Mouse (Mus musculus): ENCODE data around the gene Grin2a.

The Grin2a gene

DNA sequence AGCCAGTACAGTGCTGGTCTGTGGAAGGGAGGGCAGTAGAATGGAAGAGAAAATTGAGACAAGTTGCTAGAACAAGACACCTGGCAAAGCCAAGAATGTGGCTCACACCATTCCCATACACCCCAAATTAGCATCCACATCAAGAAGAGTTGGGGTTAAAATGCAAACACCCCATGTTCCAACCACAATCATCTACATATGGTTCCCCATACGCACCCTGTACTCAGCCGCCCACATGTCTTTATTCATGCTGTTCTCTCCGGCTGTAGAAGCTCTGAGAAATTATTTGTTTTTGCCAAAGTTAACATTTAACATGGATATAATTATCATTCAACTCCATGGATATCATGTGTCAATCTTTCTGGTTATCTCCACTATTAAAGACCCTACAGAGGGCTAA, 22.7 kb downstream of the Grin2a start:
- DNase-seq (ENCODE audit: low spot score in 2 of 2) = peak in 1 of 2 experiments; percentile 63

DNA sequence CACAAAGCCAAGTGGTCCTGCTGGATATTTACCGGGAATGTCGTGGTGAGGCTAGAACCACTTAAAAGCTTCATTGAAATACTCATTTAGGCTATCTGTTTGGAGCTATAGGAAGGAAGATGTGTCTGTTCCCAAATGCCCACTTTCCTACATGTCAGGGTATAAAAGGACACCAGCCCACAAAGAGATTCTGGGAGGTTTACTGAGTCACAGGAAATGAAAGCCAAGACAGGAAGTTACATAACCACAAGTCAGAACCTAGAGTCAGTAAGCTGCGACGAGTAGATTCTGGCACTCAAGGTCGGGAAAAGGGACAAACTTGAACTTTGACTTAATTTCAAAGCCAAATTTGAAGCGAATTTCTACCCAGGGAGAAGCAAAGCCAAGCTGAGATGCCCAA, 30.9 kb downstream of the Grin2a start:
- no peak for DNase-seq (ENCODE audit: low spot score in 2 of 2)

DNA sequence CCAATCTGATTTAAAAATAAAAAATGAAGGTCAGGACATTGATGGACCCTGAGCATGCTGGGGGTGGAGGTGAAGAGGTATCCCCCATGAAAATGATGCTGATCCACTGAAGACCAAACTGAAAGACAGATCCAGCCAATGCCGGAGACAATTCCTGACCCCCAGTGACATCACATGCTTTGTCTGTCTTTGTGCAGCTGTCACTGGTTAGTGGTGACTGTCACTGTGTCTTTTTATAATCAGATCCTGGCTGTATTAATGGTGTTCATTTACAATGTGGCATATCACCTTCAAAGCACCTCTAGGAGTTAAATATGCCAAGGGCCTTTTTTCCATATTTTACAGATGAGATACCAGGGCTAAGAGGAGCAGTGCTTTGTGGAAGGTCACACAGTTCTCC, 32.9 kb downstream of the Grin2a start:
- DNase-seq (ENCODE audit: low spot score in 2 of 2) = no peak

DNA sequence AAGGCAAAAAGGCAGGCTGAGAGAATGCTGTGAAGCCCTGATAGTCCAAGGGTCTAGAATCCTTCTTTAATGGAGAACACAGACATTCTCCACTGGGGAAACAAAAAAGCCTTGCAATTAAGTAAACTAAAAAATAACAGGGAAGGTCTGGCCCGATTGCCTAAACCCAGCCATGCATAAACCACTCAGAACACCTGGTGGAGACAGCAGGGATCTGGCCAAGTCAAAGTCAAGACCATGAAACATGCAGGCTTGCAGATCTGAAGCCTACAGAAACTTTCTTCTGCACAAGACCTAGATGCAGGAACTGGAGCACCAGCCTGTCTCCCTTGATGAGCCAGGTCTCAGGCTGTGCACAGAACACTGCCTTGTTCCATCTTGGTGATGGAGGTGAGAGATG, 36.0 kb downstream of the Grin2a start:
- no peak for DNase-seq (ENCODE audit: low spot score in 2 of 2)

DNA sequence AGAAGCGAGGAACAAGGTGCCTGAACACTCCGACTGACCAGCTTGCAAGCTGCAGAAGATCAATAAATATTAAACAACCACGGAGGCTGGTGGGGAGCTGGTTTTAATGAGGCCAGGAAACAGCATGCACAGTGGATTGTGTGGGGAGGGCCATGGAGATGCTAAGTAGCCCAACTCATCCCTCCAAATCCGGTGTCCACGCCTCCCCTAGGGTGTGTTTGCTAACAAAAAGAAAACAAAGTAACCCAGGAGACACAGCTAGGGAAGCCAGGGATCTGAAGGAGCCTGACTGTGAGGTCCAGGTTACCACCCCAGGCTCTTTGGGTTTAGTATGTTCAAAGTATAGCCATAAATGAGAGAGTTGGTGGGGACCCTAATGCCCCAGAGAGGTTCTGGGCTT, 41.1 kb downstream of the Grin2a start:
- DNase-seq (ENCODE audit: low spot score in 2 of 2) = no peak

DNA sequence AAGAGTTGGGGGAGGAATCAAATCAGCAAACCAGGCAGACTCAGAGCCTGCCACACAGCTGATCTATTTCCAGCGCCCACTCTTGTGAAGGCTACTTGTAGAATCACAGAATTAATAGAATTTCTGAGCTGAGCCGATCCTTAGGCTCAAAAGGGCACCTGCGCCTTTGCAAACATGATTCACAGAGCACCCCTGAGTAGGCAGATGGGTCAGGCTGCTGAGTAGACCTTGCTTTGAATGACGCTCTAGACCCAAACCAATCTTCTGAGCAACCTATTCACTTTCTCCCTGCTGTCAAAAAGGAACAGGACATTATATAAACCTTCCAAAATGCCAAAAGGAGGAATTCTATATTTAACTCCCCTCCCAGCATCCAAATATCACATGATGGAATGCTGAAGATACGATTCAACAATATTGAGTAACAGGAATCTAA, 41.9 kb downstream of the Grin2a start:
- DNase-seq (ENCODE audit: low spot score in 2 of 2) = peak; percentile 33 to 39

DNA sequence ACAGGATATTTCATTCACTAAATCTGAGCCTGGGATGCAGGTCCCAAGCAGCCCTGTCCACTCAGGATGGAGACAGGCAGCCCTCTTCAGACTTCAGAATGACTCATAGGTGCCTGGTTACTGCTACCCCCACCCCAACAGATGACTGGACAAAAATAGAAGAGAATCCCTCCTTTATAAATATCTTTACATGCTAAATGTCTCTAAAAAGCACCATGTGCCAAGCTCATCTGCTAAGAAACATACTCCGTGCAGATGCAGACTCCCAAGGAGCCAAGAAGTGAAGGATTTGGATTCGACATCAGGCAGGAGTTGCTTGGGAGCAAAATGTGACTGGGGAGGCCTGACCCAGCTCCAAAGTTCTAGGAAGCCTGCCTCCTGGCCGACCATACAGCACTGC, 46.1 kb downstream of the Grin2a start:
- DNase-seq (ENCODE audit: low spot score in 2 of 2) = no peak

DNA sequence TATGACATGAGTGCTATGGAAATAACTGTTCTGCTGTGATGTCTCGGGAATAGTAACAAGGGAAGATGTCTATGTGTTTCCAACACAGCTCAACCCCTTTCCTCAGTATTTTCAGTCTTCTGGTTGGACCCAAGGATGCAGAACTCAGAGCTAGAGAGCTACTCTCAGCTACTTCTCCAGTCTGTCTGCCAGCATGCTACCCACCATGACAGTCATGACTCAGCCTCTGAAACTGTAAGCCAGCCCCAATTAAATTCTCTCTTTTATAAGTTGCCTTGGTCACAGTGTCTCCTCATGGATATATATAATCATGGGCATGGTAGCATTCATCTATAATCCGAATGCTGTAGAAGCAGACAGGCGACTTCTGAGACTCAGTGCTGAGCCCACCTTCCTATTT, 47.9 kb downstream of the Grin2a start:
- peak in 1 of 2 experiments; percentile 37 for DNase-seq (ENCODE audit: low spot score in 2 of 2)

DNA sequence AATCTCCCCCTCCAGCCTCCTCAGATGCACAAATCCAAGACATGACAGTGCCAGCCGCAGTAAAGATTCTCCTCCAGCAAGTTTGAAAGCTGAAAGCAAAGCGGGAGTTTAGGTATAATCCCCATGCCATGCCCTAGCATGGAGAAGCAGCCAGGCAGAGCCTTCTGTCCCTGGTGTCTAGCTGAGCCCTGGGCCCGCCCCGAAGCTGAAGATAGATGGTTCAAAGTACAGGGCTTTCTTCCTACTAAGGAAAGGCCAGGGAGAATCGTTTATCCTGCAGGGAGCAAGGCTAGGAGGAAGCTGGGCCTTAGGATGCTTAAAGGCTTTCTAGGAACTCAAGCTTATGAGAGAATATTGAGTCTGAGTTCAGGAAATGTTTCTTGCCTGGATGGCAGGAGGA, 50.5 kb downstream of the Grin2a start:
- DNase-seq (ENCODE audit: low spot score in 2 of 2) = no peak

DNA sequence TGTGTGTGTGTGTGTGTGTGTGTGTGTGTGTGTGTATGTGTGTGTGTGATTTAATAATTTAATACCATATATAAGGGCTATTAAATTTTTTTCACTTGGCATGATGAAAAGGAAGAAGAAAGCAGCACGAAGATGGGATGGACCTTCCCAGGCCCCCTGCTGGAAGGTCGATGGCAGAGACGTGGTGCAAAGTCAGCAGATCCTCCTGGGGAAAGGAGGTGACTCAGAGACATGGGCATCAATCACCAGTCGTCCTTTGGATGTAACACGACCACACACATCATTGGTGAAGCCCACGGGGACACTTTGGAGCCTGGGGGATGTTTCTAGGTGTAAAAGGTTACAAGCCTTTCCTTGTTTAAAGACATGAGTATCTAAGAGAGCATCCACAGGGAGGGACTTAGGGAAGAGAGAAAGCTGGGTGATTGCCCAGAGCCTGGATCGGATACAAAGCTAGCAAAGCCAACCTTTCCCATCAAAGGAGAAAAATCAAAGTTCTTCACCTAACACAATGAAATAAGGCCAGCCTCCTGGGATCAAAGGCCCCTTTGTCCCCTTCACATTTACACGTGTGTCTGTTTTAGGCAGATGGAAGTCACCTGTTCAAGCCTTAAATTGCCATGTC, 53.9 kb downstream of the Grin2a start:
- DNase-seq (ENCODE audit: low spot score in 2 of 2) = no peak

DNA sequence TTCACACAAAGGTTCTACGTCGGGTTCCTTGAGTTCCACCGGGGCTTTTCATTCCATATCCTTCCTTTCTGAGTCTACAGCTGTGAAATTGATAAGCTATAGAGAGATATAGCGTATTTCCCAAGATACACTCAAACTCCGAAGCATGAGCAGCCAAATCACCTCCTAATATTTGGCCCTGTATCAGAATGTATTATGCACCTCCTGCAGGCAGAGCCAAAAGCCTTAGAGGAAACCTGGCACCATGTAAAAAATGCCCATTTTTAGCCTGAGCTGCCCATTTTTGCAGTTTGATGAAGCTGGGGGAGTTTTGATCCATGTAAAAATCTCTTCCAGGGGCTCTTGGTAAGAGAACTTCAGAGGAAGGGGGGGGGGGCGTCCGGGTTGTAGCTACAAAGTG, 54.6 kb downstream of the Grin2a start:
- no peak for DNase-seq (ENCODE audit: low spot score in 2 of 2)

DNA sequence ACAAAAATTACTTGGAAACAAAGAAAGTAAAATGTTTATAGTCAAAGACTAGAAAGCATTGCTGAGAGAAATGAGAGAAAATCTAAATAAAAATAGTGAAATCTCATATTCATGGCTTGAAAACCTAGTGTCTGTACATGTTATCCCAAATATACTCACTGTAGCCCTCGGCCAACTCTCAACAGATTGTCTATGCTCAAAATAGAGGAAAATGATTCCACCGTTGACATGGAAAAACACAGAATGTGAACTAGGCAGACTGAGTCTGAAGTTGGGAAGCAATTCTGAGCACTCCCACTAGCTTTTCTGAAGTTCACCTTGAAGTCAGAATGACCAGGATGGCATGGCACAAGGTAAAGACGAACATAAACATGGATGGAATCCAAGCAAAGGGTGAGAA, 84.7 kb downstream of the Grin2a start:
- DNase-seq (ENCODE audit: low spot score in 2 of 2) = peak in 1 of 2 experiments; percentile 33

DNA sequence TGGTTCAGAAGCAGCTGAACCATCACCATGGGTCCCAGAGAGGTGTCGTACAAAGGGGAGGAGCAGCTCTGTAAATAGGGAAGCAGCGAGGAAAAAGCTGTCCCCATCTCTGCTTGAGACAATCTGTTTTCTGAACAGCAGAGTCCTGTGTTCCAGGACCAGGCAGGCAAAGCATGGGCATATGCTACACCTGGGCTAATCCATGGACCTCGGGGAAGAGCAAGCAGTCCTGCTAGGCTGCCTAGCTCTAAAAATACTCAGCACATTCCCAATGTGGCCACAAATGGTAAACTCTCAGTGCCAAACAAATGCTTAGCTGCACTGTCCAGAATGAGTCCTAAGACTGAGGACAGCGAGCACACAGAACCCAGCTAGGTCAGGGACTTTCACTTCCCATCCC, 86.1 kb downstream of the Grin2a start:
- no peak for DNase-seq (ENCODE audit: low spot score in 2 of 2)

DNA sequence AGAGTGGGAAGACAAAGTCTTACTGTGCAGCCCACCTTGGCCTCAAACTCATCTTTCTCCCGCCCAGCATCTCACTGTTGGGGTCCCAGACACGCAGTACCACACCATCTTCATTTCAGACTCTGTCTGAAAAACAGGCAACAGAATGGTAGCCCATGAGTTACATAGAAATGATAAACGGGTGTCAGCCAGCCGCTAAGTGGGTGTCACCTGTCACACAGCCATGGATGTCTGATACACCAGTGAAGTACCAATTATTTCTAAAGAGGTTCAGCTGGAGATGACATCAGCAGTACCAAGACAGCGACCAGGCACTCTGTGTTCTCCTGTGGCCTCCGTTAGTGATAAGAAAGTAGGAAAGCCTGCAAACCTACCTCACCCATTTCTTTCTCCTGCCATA, 90.9 kb downstream of the Grin2a start:
- DNase-seq (ENCODE audit: low spot score in 2 of 2) = no peak

DNA sequence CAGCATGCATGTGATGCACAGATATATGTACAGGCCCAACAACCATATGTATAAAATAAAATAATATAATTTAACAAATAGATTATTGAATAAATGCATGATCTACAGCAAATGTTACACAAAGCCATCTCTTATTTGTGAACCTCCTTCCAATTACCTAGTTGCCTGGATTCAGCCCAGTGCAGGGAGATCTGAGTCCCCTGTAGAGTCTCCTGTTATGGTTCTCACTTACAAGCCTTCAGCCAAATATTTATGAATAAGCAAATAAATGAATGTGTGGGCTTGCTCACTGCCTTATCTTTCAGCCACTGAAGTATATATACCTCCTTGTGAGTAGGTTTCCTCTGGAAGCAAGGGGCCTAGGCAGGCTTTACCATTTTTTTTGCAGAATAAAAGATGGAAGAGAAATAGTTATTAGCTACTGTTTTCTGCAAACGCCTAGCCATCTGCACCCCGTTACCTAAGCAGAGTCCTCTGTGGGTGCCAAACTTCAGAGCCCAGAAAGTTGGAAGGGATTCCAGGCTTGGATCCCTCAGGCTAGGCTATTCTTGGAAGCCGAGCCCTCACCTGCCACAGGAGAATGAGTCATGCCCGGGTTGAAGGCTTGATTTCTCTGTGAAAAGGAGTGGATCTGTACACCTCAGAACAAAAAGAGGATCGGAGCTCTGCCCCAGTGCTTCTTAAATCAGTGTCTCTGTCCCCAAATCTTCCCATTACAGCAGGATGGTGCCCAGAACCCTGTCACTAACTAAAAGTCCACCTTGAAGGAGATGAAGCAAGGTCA, 92.5 kb downstream of the Grin2a start:
- peak; percentile 53 to 63 for DNase-seq (ENCODE audit: low spot score in 2 of 2)

DNA sequence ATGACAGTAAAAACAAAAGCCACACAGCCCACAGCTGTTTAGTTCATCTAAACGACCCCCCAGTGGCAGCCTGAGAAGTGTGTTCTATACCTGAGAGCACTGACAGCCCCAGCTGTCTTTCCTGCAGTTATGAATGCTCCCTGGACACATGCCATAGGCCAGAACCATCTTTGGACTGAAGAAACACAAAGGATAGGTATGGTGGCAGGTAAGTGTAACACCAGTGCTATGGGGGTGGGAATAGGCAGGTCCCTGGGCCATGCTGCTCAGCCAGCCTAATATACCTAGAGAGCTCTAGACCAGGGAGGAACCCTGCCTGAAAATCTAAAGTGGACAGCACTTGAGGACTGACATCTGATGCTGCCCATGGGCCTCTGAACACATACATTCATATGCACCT, 93.9 kb downstream of the Grin2a start:
- DNase-seq (ENCODE audit: low spot score in 2 of 2) = no peak

DNA sequence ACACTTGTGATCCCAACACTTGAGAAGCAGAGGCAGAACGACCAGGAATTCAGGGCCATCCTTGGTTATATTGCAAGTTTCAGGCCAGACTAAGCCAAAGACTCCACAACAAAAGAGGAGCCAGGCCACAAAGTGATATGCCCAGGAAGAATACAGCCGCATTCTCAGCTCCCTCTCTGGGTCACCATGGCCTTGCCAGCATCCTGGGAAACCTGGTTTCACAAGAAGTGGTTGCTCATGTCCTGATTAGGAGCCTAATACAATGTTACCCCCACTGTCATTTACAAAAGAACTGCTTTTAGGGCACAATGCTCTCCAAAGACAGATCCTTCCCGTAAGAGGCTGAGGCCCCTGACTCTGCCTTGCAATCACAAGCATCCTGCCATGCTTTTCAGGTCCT, 94.4 kb downstream of the Grin2a start:
- DNase-seq (ENCODE audit: low spot score in 2 of 2) = no peak

DNA sequence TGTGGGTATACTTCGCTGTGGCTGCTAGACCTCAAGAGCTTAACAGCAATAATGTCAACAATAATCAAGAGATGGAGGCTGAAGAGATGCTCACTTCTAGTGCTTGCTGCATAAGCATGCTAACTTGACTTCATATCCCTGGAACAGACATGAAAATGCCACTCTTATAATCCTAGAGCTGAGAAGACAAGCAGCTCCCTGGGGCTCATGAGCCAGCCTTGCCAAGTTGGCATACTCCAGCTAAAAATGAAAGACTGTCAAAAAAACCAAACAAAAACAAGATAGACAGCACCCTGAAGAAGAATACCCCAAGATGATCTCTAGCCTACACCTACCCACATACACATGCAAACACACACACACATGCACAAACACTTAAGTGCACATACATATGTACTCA, 95.2 kb downstream of the Grin2a start:
- no peak for DNase-seq (ENCODE audit: low spot score in 2 of 2)

DNA sequence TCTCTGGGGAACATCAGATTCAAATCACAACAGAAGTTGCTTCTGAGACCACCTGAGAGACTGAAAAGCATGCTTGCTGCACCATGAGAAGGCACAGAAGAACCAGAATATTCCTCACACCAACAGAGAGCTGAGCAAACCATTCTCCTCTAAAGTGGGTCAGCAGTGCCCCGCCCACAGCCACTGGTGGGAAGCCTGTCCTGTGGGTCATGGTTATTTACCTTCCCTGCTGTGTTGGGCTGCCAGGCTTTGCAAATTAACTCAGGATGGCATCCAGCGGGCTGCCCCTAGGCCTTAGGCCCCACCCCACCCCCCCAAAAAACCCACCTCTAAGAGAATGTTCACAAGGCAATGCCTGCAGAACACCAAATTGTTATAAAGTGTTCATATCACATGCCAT, 96.2 kb downstream of the Grin2a start:
- no peak for DNase-seq (ENCODE audit: low spot score in 2 of 2)

DNA sequence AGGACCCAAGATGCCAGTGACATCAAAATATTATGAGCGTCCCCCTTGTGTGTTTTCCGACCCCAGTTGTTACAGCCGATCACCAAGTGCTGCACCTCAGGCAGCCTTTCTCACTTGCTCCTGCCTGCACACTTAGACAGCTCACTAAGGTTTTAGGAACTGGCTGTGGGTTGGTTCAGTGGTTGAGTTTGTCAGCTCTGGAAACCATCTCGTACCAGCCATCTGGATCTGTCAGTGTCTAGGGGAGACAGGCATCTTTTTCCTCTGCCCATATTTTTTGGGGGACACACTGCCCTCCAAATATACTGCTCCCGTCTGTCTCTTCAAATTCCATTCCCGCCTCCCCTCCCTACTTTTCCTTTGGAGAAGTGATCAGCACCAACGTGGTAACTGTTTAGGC, 99.8 kb downstream of the Grin2a start:
- no peak for DNase-seq (ENCODE audit: low spot score in 2 of 2)

DNA sequence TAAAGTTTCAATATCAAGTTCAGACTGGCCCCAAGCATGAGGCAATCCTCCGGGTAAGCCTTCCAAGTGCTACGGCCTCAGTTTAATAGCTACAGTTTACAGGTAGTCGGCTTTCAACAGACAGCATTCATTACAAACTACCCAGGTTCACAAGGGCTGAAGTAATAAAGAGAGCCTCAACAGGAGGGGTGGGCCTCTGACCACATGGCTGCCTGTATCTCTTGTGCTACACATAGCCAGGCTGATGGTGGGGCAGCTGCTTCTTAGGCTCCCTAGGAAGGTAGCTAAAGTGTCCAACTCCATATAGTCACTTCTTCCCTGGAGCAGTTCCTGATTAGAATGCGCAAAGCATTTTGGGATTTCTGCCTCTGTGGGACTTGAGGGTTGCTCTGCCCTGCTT, 109.2 kb downstream of the Grin2a start:
- no peak for DNase-seq (ENCODE audit: low spot score in 2 of 2)

DNA sequence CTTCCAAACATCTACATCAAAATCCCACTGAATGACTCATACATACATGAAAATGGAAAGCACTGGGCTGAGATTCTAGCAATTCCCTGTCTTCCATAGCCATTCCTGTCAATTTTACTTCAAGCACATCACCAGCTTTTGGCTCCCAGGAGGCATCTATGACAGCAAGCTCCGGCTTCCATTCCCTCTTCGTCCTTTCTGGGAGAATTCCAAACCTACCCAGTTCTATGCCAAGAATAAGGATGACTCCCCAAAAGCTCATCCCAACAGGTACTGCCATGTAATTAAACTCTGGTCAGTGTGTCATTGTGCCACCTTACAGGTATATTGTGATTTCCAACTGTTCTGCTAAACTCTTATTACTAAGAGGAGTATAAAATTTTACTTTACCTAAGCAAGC, 111.2 kb downstream of the Grin2a start:
- DNase-seq (ENCODE audit: low spot score in 2 of 2) = no peak

DNA sequence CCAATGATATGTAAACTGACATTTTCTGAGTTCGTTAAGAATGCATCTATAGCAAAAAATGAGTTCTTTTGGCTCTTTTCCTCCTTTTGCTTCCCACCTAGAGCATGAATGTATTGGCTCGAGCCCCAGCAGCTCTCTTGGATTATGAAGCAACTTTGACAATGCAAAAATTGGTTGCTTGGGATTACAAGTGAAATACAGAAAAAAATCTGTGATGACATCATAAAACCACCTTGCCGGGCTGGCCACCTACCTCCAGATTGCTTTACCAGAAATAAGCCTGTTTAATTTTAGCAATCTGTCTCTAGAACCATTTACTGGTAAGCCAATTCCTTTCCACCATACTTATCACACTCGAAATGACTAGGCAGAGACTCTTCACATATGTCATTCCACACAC, 112.9 kb downstream of the Grin2a start:
- DNase-seq (ENCODE audit: low spot score in 2 of 2) = peak in 1 of 2 experiments; percentile 60

DNA sequence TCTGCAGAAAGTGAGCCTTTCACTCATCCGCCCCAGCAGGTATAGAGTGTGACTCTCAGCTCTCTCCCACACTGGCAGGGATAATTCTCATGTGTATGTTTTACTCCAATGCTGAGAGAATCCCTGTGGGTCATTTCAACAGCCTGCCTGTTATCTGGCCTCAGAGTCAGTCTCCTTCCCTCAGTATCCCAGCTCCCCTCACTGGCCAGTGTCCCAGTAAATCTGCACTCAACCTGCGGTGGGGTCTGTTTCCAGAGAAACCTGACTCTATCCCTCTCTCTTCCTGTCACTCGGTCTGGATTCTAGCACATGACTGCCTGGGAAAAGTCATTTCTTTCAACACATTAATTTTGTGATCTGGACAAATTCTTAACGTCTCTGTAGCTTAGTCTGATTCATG, 122.4 kb downstream of the Grin2a start:
- no peak for DNase-seq (ENCODE audit: low spot score in 2 of 2)
